Mouse (Mus musculus) lung, embryonic 14.5 days (tissue): ENCODE data around the gene Etnk1. TPM values are rescaled to one million over a fixed set of nuclear protein-coding genes. Genes with fewer than 3 reads are reported as not detected.

Source experiments
- ATAC-seq: fragments of 200-750 bp; cut with Nextera tagmentation; 2 replicates; pipeline ENCODE4 v1.8.0; 2017; ENCODE audit warnings: mild to moderate bottlenecking, moderate TSS enrichment, moderate library complexity; ENCODE audit not compliant: insufficient read depth
- DNase-seq: peaks from one replicate; pipeline ENCODE4 v3.0.0-alpha.2; 2015
- H3K27ac ChIP-seq: fragments of 300-500 bp; sonication (generic); 2 replicates; pipeline ENCODE4 v1.5.1; 2014; ENCODE audit warnings: low read depth, mild to moderate bottlenecking, moderate library complexity
- H3K27me3 ChIP-seq: fragments of 300-500 bp; sonication (generic); 2 replicates; pipeline ENCODE4 v1.6.1; 2014; ENCODE audit warnings: low read length, control low read depth; ENCODE audit not compliant: insufficient read depth
- H3K36me3 ChIP-seq: fragments of 300-500 bp; sonication (generic); 2 replicates; pipeline ENCODE4 v1.6.1; 2014; ENCODE audit warnings: control low read depth; ENCODE audit not compliant: insufficient read depth
- H3K4me1 ChIP-seq: fragments of 300-500 bp; sonication (generic); 2 replicates; pipeline ENCODE4 v1.6.1; 2014; ENCODE audit warnings: antibody characterized with exemption, control low read depth; ENCODE audit not compliant: insufficient read depth
- H3K4me2 ChIP-seq: fragments of 300-500 bp; sonication (generic); 2 replicates; pipeline ENCODE4 v1.6.1; 2014; ENCODE audit warnings: mild to moderate bottlenecking
- H3K4me3 ChIP-seq: fragments of 300-500 bp; sonication (generic); 2 replicates; pipeline ENCODE4 v1.5.1; 2014; ENCODE audit warnings: low read depth, low read length
- H3K9ac ChIP-seq: fragments of 300-500 bp; sonication (generic); 2 replicates; pipeline ENCODE4 v1.6.1; 2014
- H3K9me3 ChIP-seq: fragments of 300-500 bp; sonication (generic); 2 replicates; pipeline ENCODE4 v1.6.1; 2016; ENCODE audit warnings: low read depth, low read length, control low read depth
- CTCF ChIP-seq: IDR thresholded peaks from 2 replicates; pipeline ENCODE4 v1.5.1; 2016; ENCODE audit warnings: antibody characterized with exemption, low read depth
- WGBS: fragments of 180-500 bp; shearing (Covaris S2); extraction: QIAGEN DNeasy Blood & Tissue Kit; methylation state at CpG from one replicate; pipeline ENCODE4 v1.1.7; 2014; 5-methylcytosine and 5-hydroxymethylcytosine counted together
- polyA plus RNA-seq: library from polyadenylated mRNA; unstranded; fragments of >200 nt; fragmentation: Nextera tagmentation; extraction: Ambion mirVana; gene quantifications from 2 replicates; pipeline ENCODE4 v1.2.1, GENCODE M21; 2014

The Etnk1 gene
- polyA plus RNA-seq, 1 experiment from 2014 or later, result 23.3 TPM

- Histone ChIP-seq H3K27me3 (no peaks in the 10 kb centered on the region), H3K27ac (no peak overlapping the region), H3K36me3 (no peaks in the 10 kb centered on the region), H3K9ac (no peak overlapping the region), H3K9me3 (no peaks in the 10 kb centered on the region; the same call in 1 of the 2 replicates), H3K4me3 (no peak overlapping the region), H3K4me1 (0 out of 2 replicates have a peak, but pooled peaks cover 5% of the 10 kb centered on the region), H3K4me2 (no peak overlapping the region)
- ATAC-seq (no peak), DNase-seq (peak; percentile 68)
- TF ChIP-seq CTCF, result peak; percentile 46
- 40% methylated on average over 11 of the region's 11 CpGs for WGBS
Measured at GRCm38 (mm10) chr6:143216221-143216620, 49.2 kb downstream of the Etnk1 start.

- ATAC-seq, result peak; percentile 13; the same call in 1 of the 2 replicates
- 4% methylated on average over 5 of the region's 5 CpGs for WGBS
- Histone ChIP-seq H3K4me1 (0 out of 2 replicates have a peak, but pooled peaks cover 5% of the 10 kb centered on the region), H3K9me3 (no peaks in the 10 kb centered on the region; the same call in 1 of the 2 replicates), H3K27ac (no peak overlapping the region), H3K9ac (no peak overlapping the region), H3K4me2 (no peak overlapping the region), H3K4me3 (no peak overlapping the region), H3K36me3 (no peaks in the 10 kb centered on the region), H3K27me3 (no peaks in the 10 kb centered on the region)
- DNase-seq, result peak; percentile 94
- peak; percentile 90 for TF ChIP-seq CTCF
Measured at GRCm38 (mm10) chr6:143219347-143219746, 52.3 kb downstream of the Etnk1 start.

- no peaks in the 10 kb centered on the region for H3K27me3 ChIP-seq
Measured at GRCm38 (mm10) chr6:143221245-143221644, 54.2 kb downstream of the Etnk1 start.

GRCm38 (mm10) chr6:143224057-143224456, 57.0 kb downstream of the Etnk1 start:
- WGBS, result 39% methylated on average over 11 of the region's 11 CpGs
- Histone ChIP-seq H3K4me3 (no peak overlapping the region), H3K36me3 (no peaks in the 10 kb centered on the region), H3K27me3 (no peaks in the 10 kb centered on the region), H3K4me1 (no peaks in the 10 kb centered on the region), H3K9me3 (no peaks in the 10 kb centered on the region), H3K27ac (no peak overlapping the region), H3K9ac (no peak overlapping the region), H3K4me2 (no peak overlapping the region)
- TF ChIP-seq CTCF, result no peak
- DNase-seq, result no peak
- ATAC-seq, result no peak

More at GRCm38 (mm10) chr6:143221245-143221644, 54.2 kb downstream of the Etnk1 start:
- DNase-seq (no peak), ATAC-seq (no peak)
- no peaks in the 10 kb centered on the region for H3K36me3 ChIP-seq
- H3K27ac ChIP-seq, result no peak overlapping the region
- no peak overlapping the region for H3K4me2 ChIP-seq
- H3K9ac ChIP-seq, result no peak overlapping the region
- no peak for TF ChIP-seq CTCF
- no peak overlapping the region for H3K4me3 ChIP-seq
- no peaks in the 10 kb centered on the region for H3K9me3 ChIP-seq
- WGBS, result 83% methylated on average over 8 of the region's 8 CpGs
- H3K4me1 ChIP-seq, result 0 out of 2 replicates have a peak, but pooled peaks cover 1% of the 10 kb centered on the region

GRCm38 (mm10) chr6:143224885-143225284, 57.9 kb downstream of the Etnk1 start:
- no peaks in the 10 kb centered on the region for H3K27me3 ChIP-seq
- no peak for DNase-seq
- H3K36me3 ChIP-seq, result no peaks in the 10 kb centered on the region
- H3K9ac ChIP-seq, result no peak overlapping the region
- ATAC-seq, result no peak
- H3K9me3 ChIP-seq, result no peaks in the 10 kb centered on the region
- TF ChIP-seq CTCF, result no peak
- H3K4me3 ChIP-seq, result no peak overlapping the region
- H3K4me1 ChIP-seq, result no peaks in the 10 kb centered on the region
- no peak overlapping the region for H3K4me2 ChIP-seq
- 67% methylated on average over 6 of the region's 6 CpGs for WGBS
- no peak overlapping the region for H3K27ac ChIP-seq

- Histone ChIP-seq H3K4me3 (no peak overlapping the region), H3K36me3 (no peaks in the 10 kb centered on the region), H3K9me3 (no peaks in the 10 kb centered on the region), H3K27ac (no peak overlapping the region), H3K4me1 (no peaks in the 10 kb centered on the region), H3K27me3 (no peaks in the 10 kb centered on the region), H3K9ac (no peak overlapping the region), H3K4me2 (no peak overlapping the region)
- DNase-seq (no peak), ATAC-seq (no peak)
- WGBS, result 57% methylated on average over 5 of the region's 5 CpGs
- TF ChIP-seq CTCF, result no peak
Measured at GRCm38 (mm10) chr6:143228696-143229095, 61.7 kb downstream of the Etnk1 start.

- Histone ChIP-seq H3K9me3 (no peaks in the 10 kb centered on the region), H3K27me3 (no peaks in the 10 kb centered on the region), H3K4me1 (no peaks in the 10 kb centered on the region), H3K27ac (no peak overlapping the region), H3K4me3 (no peak overlapping the region), H3K9ac (no peak overlapping the region), H3K36me3 (no peaks in the 10 kb centered on the region), H3K4me2 (no peak overlapping the region)
- WGBS, result 37% methylated on average over 8 of the region's 8 CpGs
- peak; percentile 58 for DNase-seq
- ATAC-seq, result peak; percentile 38; the same call in 1 of the 2 replicates
- no peak for TF ChIP-seq CTCF
Measured at GRCm38 (mm10) chr6:143229906-143230305, 62.9 kb downstream of the Etnk1 start.
